Mouse (Mus musculus): ENCODE data around the gene Padi3.

DNA sequence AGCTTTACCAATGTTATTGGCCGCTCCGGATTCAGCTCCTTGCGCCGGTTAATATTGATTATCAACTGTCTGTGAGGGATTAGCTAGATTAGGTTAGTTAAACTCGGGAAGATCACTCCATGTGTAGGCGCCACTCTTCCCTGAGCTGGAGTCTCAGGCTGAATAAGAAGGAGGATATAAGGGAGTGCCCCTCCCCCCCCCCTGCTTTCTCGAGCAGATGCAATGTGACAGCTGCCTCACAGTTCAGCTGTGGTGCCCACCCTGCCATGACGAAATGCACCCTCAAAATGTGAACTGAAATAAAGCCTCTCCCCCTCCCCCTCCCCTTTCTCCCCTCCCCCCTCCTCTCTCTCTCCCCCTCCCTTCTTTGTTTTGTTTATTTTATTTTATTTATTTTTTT, 43.2 kb upstream of the Padi3 start:
- TF ChIP-seq EP300 (IDR thresholded peaks at IDR 0.05; ENCODE audit: low read depth in 1 of 2, low read length in 2 of 2) = no peak
- no peak for TF ChIP-seq CTCF (IDR thresholded peaks at IDR 0.05 in 2 of 3, conservative IDR thresholded peaks at IDR 0.05 in 1 of 3; ENCODE audit: control insufficient read depth in 1 of 3, insufficient read depth in 1 of 3, low read depth in 2 of 3, low read length in 3 of 3, poor library complexity in 1 of 3, severe bottlenecking in 1 of 3)
- TF ChIP-seq POLR2A (IDR thresholded peaks at IDR 0.05; ENCODE audit: control insufficient read depth in 1 of 2, insufficient read depth in 1 of 2, low read depth in 1 of 2, low read length in 2 of 2, poor library complexity in 1 of 2) = no peak
- TF ChIP-seq CHD2 (IDR thresholded peaks at IDR 0.05; ENCODE audit: low read length) = no peak

All from MEL (cell line).